Mouse (Mus musculus): ENCODE measurements around the gene Eef1akmt2. TPM values are rescaled to one million over a fixed set of nuclear protein-coding genes. Genes with fewer than 3 reads are reported as not detected.

Eef1akmt2 gene
- polyA plus RNA-seq, 1 experiment from 2014 or later = 39.0 TPM

GRCm38 (mm10) chr7:132858043-132858608, 5.7 kb upstream of the Eef1akmt2 start:
- Histone ChIP-seq H3K9ac (ENCODE audit: low read length) (no peak overlapping the region), H3K27me3 (ENCODE audit: control insufficient read depth, insufficient read depth, low read length) (no peaks in the 10 kb centered on the region), H3K27ac (replicated peaks) (no peak overlapping the region), H3K36me3 (ENCODE audit: control insufficient read depth, insufficient read depth, low read length) (no peaks in the 10 kb centered on the region), H3K4me1 (replicated peaks; ENCODE audit: control insufficient read depth, insufficient read depth) (no peaks in the 10 kb centered on the region), H3K4me2 (replicated peaks; ENCODE audit: low read depth) (no peak overlapping the region), H3K9me3 (ENCODE audit: control insufficient read depth, low read length) (no peaks in the 10 kb centered on the region), H3K4me3 (ENCODE audit: low read depth, low read length) (no peak overlapping the region)
- ATAC-seq (ENCODE audit: low FRiP score, low TSS enrichment) (no peak), DNase-seq (ENCODE audit: low spot score) (no peak)
- WGBS = 70% methylated on average over 5 of the region's 5 CpGs
- TF ChIP-seq EP300 (optimal IDR thresholded peaks at IDR 0.05) = no peak
- TF ChIP-seq CTCF (IDR thresholded peaks at IDR 0.05; ENCODE audit: low read depth) = peak; percentile 46

- Histone ChIP-seq H3K27me3 (ENCODE audit: control insufficient read depth, insufficient read depth, low read length) (no peaks in the 10 kb centered on the region), H3K4me1 (replicated peaks; ENCODE audit: control insufficient read depth, insufficient read depth) (no peaks in the 10 kb centered on the region; the same call in 1 of the 2 replicates), H3K27ac (replicated peaks) (no peak overlapping the region), H3K36me3 (ENCODE audit: control insufficient read depth, insufficient read depth, low read length) (no peaks in the 10 kb centered on the region), H3K9ac (ENCODE audit: low read length) (no peak overlapping the region), H3K4me2 (replicated peaks; ENCODE audit: low read depth) (no peak overlapping the region), H3K9me3 (ENCODE audit: control insufficient read depth, low read length) (no peaks in the 10 kb centered on the region), H3K4me3 (ENCODE audit: low read depth, low read length) (no peak overlapping the region)
- ATAC-seq (ENCODE audit: low FRiP score, low TSS enrichment) (no peak), DNase-seq (ENCODE audit: low spot score) (no peak)
- no peak for TF ChIP-seq EP300 (optimal IDR thresholded peaks at IDR 0.05)
- TF ChIP-seq CTCF (IDR thresholded peaks at IDR 0.05; ENCODE audit: low read depth) = no peak
- 73% methylated on average over 1 of the region's 1 CpGs for WGBS
Observed at GRCm38 (mm10) chr7:132856083-132856482, 3.6 kb upstream of the Eef1akmt2 start.

- H3K9ac ChIP-seq (ENCODE audit: low read length) = no peak overlapping the region
- H3K27ac ChIP-seq (replicated peaks) = 0 out of 2 replicates have a peak overlapping the region, but pooled peaks have one; percentile 24
- 43% methylated on average over 4 of the region's 4 CpGs for WGBS
- no peak overlapping the region for H3K4me3 ChIP-seq (ENCODE audit: low read depth, low read length)
- 0 out of 2 replicates have a peak, but pooled peaks cover 4% of the 10 kb centered on the region for H3K36me3 ChIP-seq (ENCODE audit: control insufficient read depth, insufficient read depth, low read length)
- no peaks in the 10 kb centered on the region for H3K27me3 ChIP-seq (ENCODE audit: control insufficient read depth, insufficient read depth, low read length)
- DNase-seq (ENCODE audit: low spot score) = no peak
- no peaks in the 10 kb centered on the region for H3K9me3 ChIP-seq (ENCODE audit: control insufficient read depth, low read length)
- ATAC-seq (ENCODE audit: low FRiP score, low TSS enrichment) = no peak
- no peak overlapping the region for H3K4me2 ChIP-seq (replicated peaks; ENCODE audit: low read depth)
- no peak for TF ChIP-seq CTCF (IDR thresholded peaks at IDR 0.05; ENCODE audit: low read depth)
- no peak for TF ChIP-seq EP300 (optimal IDR thresholded peaks at IDR 0.05)
- no peaks in the 10 kb centered on the region; the same call in 1 of the 2 replicates for H3K4me1 ChIP-seq (replicated peaks; ENCODE audit: control insufficient read depth, insufficient read depth)
Observed at GRCm38 (mm10) chr7:132853946-132854345, 1.5 kb upstream of the Eef1akmt2 start.

GRCm38 (mm10) chr7:132853361-132853760, 888 bp upstream of the Eef1akmt2 start:
- H3K27ac ChIP-seq (replicated peaks) = no peak overlapping the region
- DNase-seq (ENCODE audit: low spot score) = no peak
- no peak for ATAC-seq (ENCODE audit: low FRiP score, low TSS enrichment)
- H3K9ac ChIP-seq (ENCODE audit: low read length) = no peak overlapping the region; the same call in 1 of the 2 replicates
- TF ChIP-seq EP300 (optimal IDR thresholded peaks at IDR 0.05) (no peak), CTCF (IDR thresholded peaks at IDR 0.05; ENCODE audit: low read depth) (no peak)
- H3K4me3 ChIP-seq (ENCODE audit: low read depth, low read length) = no peak overlapping the region
- no peak overlapping the region for H3K4me2 ChIP-seq (replicated peaks; ENCODE audit: low read depth)
- H3K27me3 ChIP-seq (ENCODE audit: control insufficient read depth, insufficient read depth, low read length) = no peaks in the 10 kb centered on the region
- WGBS = 71% methylated on average over 6 of the region's 6 CpGs
- H3K9me3 ChIP-seq (ENCODE audit: control insufficient read depth, low read length) = no peaks in the 10 kb centered on the region
- no peaks in the 10 kb centered on the region; the same call in 1 of the 2 replicates for H3K4me1 ChIP-seq (replicated peaks; ENCODE audit: control insufficient read depth, insufficient read depth)
- 0 out of 2 replicates have a peak, but pooled peaks cover 4% of the 10 kb centered on the region for H3K36me3 ChIP-seq (ENCODE audit: control insufficient read depth, insufficient read depth, low read length)

- Histone ChIP-seq H3K4me3 (ENCODE audit: low read depth, low read length) (no peak overlapping the region), H3K27me3 (ENCODE audit: control insufficient read depth, insufficient read depth, low read length) (no peaks in the 10 kb centered on the region), H3K4me2 (replicated peaks; ENCODE audit: low read depth) (no peak overlapping the region), H3K27ac (replicated peaks) (no peak overlapping the region), H3K36me3 (ENCODE audit: control insufficient read depth, insufficient read depth, low read length) (no peaks in the 10 kb centered on the region; the same call in 1 of the 2 replicates), H3K9me3 (ENCODE audit: control insufficient read depth, low read length) (no peaks in the 10 kb centered on the region), H3K4me1 (replicated peaks; ENCODE audit: control insufficient read depth, insufficient read depth) (no peaks in the 10 kb centered on the region), H3K9ac (ENCODE audit: low read length) (no peak overlapping the region)
- DNase-seq (ENCODE audit: low spot score) (no peak), ATAC-seq (ENCODE audit: low FRiP score, low TSS enrichment) (no peak)
- WGBS = 94% methylated on average over 3 of the region's 3 CpGs
- TF ChIP-seq EP300 (optimal IDR thresholded peaks at IDR 0.05) (no peak), CTCF (IDR thresholded peaks at IDR 0.05; ENCODE audit: low read depth) (no peak)
Observed at GRCm38 (mm10) chr7:132843152-132843551, 9.3 kb downstream of the Eef1akmt2 start.

- no peaks in the 10 kb centered on the region for H3K27me3 ChIP-seq (ENCODE audit: control insufficient read depth, insufficient read depth, low read length)
- TF ChIP-seq EP300 (optimal IDR thresholded peaks at IDR 0.05) (no peak), CTCF (IDR thresholded peaks at IDR 0.05; ENCODE audit: low read depth) (no peak)
- no peak for ATAC-seq (ENCODE audit: low FRiP score, low TSS enrichment)
- no peaks in the 10 kb centered on the region for H3K9me3 ChIP-seq (ENCODE audit: control insufficient read depth, low read length)
- no peaks in the 10 kb centered on the region; the same call in 1 of the 2 replicates for H3K36me3 ChIP-seq (ENCODE audit: control insufficient read depth, insufficient read depth, low read length)
- no peaks in the 10 kb centered on the region for H3K4me1 ChIP-seq (replicated peaks; ENCODE audit: control insufficient read depth, insufficient read depth)
- no peak overlapping the region for H3K9ac ChIP-seq (ENCODE audit: low read length)
- H3K4me3 ChIP-seq (ENCODE audit: low read depth, low read length) = no peak overlapping the region
- H3K27ac ChIP-seq (replicated peaks) = no peak overlapping the region
- WGBS = 93% methylated on average over 1 of the region's 1 CpGs
- no peak overlapping the region for H3K4me2 ChIP-seq (replicated peaks; ENCODE audit: low read depth)
- no peak for DNase-seq (ENCODE audit: low spot score)
Observed at GRCm38 (mm10) chr7:132842455-132842854, 10.0 kb downstream of the Eef1akmt2 start.

Data from stomach, postnatal 0 days (tissue).